In genomic region chr1:135430669-135431017, GRCm38 (mm10) we compare ENCODE assay signal across 8 mouse cellular contexts. TPM values are rescaled to one million over a fixed set of nuclear protein-coding genes. Genes with fewer than 3 reads are reported as not detected.
DNase-seq lines count a peak whose midpoint lies in the region; ATAC-seq and TF ChIP-seq lines count a peak whose summit lies in the region.

No protein-coding gene starts in this region.

- DNase-seq in lung, postnatal 14 days, result no peak
- DNase-seq in limb, embryonic 11.5 days (ENCODE audit: low spot score), result no peak
- no peak for DNase-seq in c-Kit-positive CD71-positive TER-119-positive erythroid progenitor cells, embryonic 14.5 days (ENCODE audit: low spot score)
- DNase-seq in embryo, embryonic 9.5 days (ENCODE audit: extremely low spot score), result no peak
- DNase-seq in natural killer cell, adult 2 months (ENCODE audit: low spot score in 2 of 2), result no peak

- TF ChIP-seq CTCF in embryonic fibroblast, embryonic 13.5 days (IDR thresholded peaks at IDR 0.05; ENCODE audit: borderline replicate concordance, insufficient read depth, low read length), result no peak
- no peak for TF ChIP-seq CTCF in olfactory bulb, adult 2 months (IDR thresholded peaks at IDR 0.05; ENCODE audit: insufficient read depth, low read depth, low read length)

- TF ChIP-seq POLR2A in embryonic fibroblast, embryonic 13.5 days (IDR thresholded peaks at IDR 0.05; ENCODE audit: low read depth, low read length), result no peak; the same call in 1 of the 2 replicates
- no peak; the same call in 1 of the 2 replicates for TF ChIP-seq POLR2A in olfactory bulb, adult 2 months (IDR thresholded peaks at IDR 0.05; ENCODE audit: insufficient read depth, low read depth, low read length)

- peak overlapping the region; percentile 79 for H3K4me3 ChIP-seq in lung, embryonic 15.5 days
- peak overlapping the region; percentile 32 for H3K4me3 ChIP-seq in embryonic fibroblast, embryonic 13.5 days (ENCODE audit: insufficient read depth, low read length)
- H3K4me3 ChIP-seq in limb, embryonic 11.5 days (ENCODE audit: low read depth, low read length), result peak overlapping the region; percentile 95
- peak overlapping the region; percentile 98 for H3K4me3 ChIP-seq in olfactory bulb, adult 2 months (ENCODE audit: insufficient read depth, low read depth, low read length)

- WGBS in lung, embryonic 15.5 days, result 2% methylated on average over 14 of the region's 14 CpGs
- 2% methylated on average over 14 of the region's 14 CpGs for WGBS in limb, embryonic 11.5 days
- 2% methylated on average over 14 of the region's 14 CpGs for WGBS in olfactory bulb, adult 2 months

- H3K27me3 ChIP-seq in lung, embryonic 15.5 days, result no peaks in the 10 kb centered on the region
- H3K27me3 ChIP-seq in limb, embryonic 11.5 days (ENCODE audit: control insufficient read depth, insufficient read depth, low read length), result no peaks in the 10 kb centered on the region

- H3K4me1 ChIP-seq in lung, embryonic 15.5 days, result peaks cover 35% of the 10 kb centered on the region
- peaks cover 6% of the 10 kb centered on the region; the same call in 1 of the 2 replicates for H3K4me1 ChIP-seq in embryonic fibroblast, embryonic 13.5 days (ENCODE audit: control insufficient read depth, insufficient read depth, low read length)
- peaks cover 13% of the 10 kb centered on the region for H3K4me1 ChIP-seq in limb, embryonic 11.5 days (ENCODE audit: control insufficient read depth, insufficient read depth, low read length)
- H3K4me1 ChIP-seq in olfactory bulb, adult 2 months (ENCODE audit: control insufficient read depth, insufficient read depth, low read length), result peaks cover 4% of the 10 kb centered on the region; the same call in 1 of the 2 replicates

- H3K4me2 ChIP-seq in lung, embryonic 15.5 days, result peak overlapping the region; percentile 70
- H3K4me2 ChIP-seq in limb, embryonic 11.5 days (ENCODE audit: low read depth, severe bottlenecking), result peak overlapping the region; percentile 39

- peak overlapping the region; percentile 84 for H3K9ac ChIP-seq in lung, embryonic 15.5 days
- H3K9ac ChIP-seq in limb, embryonic 11.5 days (ENCODE audit: low read length), result peak overlapping the region; percentile 96

- H3K9me3 ChIP-seq in lung, embryonic 15.5 days, result no peaks in the 10 kb centered on the region
- no peaks in the 10 kb centered on the region for H3K9me3 ChIP-seq in limb, embryonic 11.5 days (ENCODE audit: control insufficient read depth, low read length)

- H3K36me3 ChIP-seq in lung, embryonic 15.5 days, result 0 out of 2 replicates have a peak, but pooled peaks cover 7% of the 10 kb centered on the region
- peaks cover 3% of the 10 kb centered on the region; the same call in 1 of the 2 replicates for H3K36me3 ChIP-seq in limb, embryonic 11.5 days (ENCODE audit: control insufficient read depth, insufficient read depth, low read length)

- peak overlapping the region; percentile 82 for H3K27ac ChIP-seq in lung, embryonic 15.5 days
- peak overlapping the region; percentile 5; the same call in 1 of the 2 replicates for H3K27ac ChIP-seq in embryonic fibroblast, embryonic 13.5 days (ENCODE audit: insufficient read depth, low read length)
- no peak overlapping the region for H3K27ac ChIP-seq in limb, embryonic 11.5 days (replicated peaks; ENCODE audit: low read depth, low read length)
- H3K27ac ChIP-seq in olfactory bulb, adult 2 months (ENCODE audit: insufficient read depth, low read depth, low read length), result peak overlapping the region; percentile 77

- peak; percentile 62 for ATAC-seq in lung, embryonic 15.5 days (ENCODE audit: borderline replicate concordance, extremely low read depth, low FRiP score, low TSS enrichment)
- peak; percentile 41 for ATAC-seq in limb, embryonic 11.5 days (ENCODE audit: insufficient number of reproducible peaks, low FRiP score, low TSS enrichment, low read depth)

RNA-seq across cellular contexts. Expression of gene Ipo9, which starts 0.3 kb away (rescaled TPM):
- 119 and 123 TPM in 2 replicates for polyA plus RNA-seq in lung, embryonic 15.5 days (2015; fragmentation: Nextera tagmentation; extraction: Ambion mirVana)
- 174 and 187 TPM in 2 replicates for polyA plus RNA-seq in embryonic fibroblast, embryonic 13.5 days (2011; ENCODE audit: insufficient read length, low read depth, missing spikeins)
- 191 and 214 TPM in 2 replicates for polyA plus RNA-seq in limb, embryonic 11.5 days (2014; fragmentation: Nextera tagmentation; extraction: Ambion mirVana)
- not detected in 2 replicates for polyA plus RNA-seq in olfactory bulb, adult 2 months (2012; ENCODE audit: insufficient read depth, insufficient read length, low replicate concordance, missing spikeins)

RNA-seq across cellular contexts. Expression of gene Shisa4, which starts 55.6 kb away (rescaled TPM):
- 35.2 and 39.1 TPM in 2 replicates for polyA plus RNA-seq in lung, embryonic 15.5 days (2015; fragmentation: Nextera tagmentation; extraction: Ambion mirVana)
- polyA plus RNA-seq in embryonic fibroblast, embryonic 13.5 days (2011; ENCODE audit: insufficient read length, low read depth, missing spikeins), result 82.8 and 101 TPM in 2 replicates
- 36.8 and 40.3 TPM in 2 replicates for polyA plus RNA-seq in limb, embryonic 11.5 days (2014; fragmentation: Nextera tagmentation; extraction: Ambion mirVana)
- not detected in 2 replicates for polyA plus RNA-seq in olfactory bulb, adult 2 months (2012; ENCODE audit: insufficient read depth, insufficient read length, low replicate concordance, missing spikeins)

Comparison
In these comparisons a context has a peak if more than half of its experiments do, and no peak if none do; other contexts are left out.
1. H3K4me3 ChIP-seq: peak in every context shown above with its lines; median percentile 98 in olfactory bulb, adult 2 months; 95 in limb, embryonic 11.5 days; 79 in lung, embryonic 15.5 days; 32 in embryonic fibroblast, embryonic 13.5 days.
2. RNA of gene Shisa4, which starts 55.6 kb away (polyA plus RNA-seq): 82.8 to 101 TPM in embryonic fibroblast, embryonic 13.5 days, 36.8 to 40.3 TPM in limb, embryonic 11.5 days and 35.2 to 39.1 TPM in lung, embryonic 15.5 days; not detected in olfactory bulb, adult 2 months; every median in the first group is over 10 times any median in the second.